Mouse (Mus musculus) myocyte (in vitro differentiated cells): ENCODE data around the gene Gm20388. TPM values are rescaled to one million over a fixed set of nuclear protein-coding genes. Genes with fewer than 3 reads are reported as not detected.

Experiments used
- H3K27me3 ChIP-seq: one replicate; pipeline ENCODE4 v1.6.1; 2011; ENCODE audit not compliant: control insufficient read depth, insufficient read depth, insufficient read length
- H3K36me3 ChIP-seq: one replicate; pipeline ENCODE4 v1.6.1; 2011; ENCODE audit not compliant: control insufficient read depth, insufficient read depth
- H3K4me2 ChIP-seq: one replicate; pipeline ENCODE4 v1.6.1; 2011; ENCODE audit warnings: low read depth, control low read depth
- H3K4me3 ChIP-seq: one replicate; pipeline ENCODE4 v1.5.1; 2011; ENCODE audit warnings: mild to moderate bottlenecking, control low read depth, moderate library complexity
- H3K79me2 ChIP-seq: one replicate; pipeline ENCODE4 v1.6.1; 2011; ENCODE audit not compliant: control insufficient read depth, insufficient read depth
- H3ac ChIP-seq: one replicate; pipeline ENCODE4 v1.6.1; 2011; ENCODE audit not compliant: control insufficient read depth, insufficient read length
- CEBPB ChIP-seq: IDR thresholded peaks from 2 replicates; pipeline ENCODE4 v1.6.1; 2011; ENCODE audit warnings: mild to moderate bottlenecking, moderate library complexity; ENCODE audit not compliant: poor library complexity, insufficient read depth, severe bottlenecking
- E2F4 ChIP-seq: IDR thresholded peaks from one replicate; pipeline ENCODE4 v1.6.1; 2011; ENCODE audit warnings: mild to moderate bottlenecking, control low read depth, moderate library complexity; ENCODE audit not compliant: insufficient read depth
- MAX ChIP-seq: IDR thresholded peaks from one replicate; pipeline ENCODE4 v1.6.1; 2011; ENCODE audit warnings: low read depth, mild to moderate bottlenecking, control low read depth
- MYOD1 ChIP-seq, 3 experiments: IDR thresholded peaks; one replicate each; pipeline ENCODE4 v1.6.1; 2011; ENCODE audit warnings: control low read depth in 2 of 3, low read depth in 2 of 3, mild to moderate bottlenecking in 2 of 3, moderate library complexity in 1 of 3; ENCODE audit not compliant: insufficient read length in 2 of 3, control insufficient read depth in 1 of 3
- MYOG ChIP-seq, 3 experiments: IDR thresholded peaks; one replicate each; pipeline ENCODE4 v1.6.1; 2011; ENCODE audit warnings: control low read depth in 2 of 3, low read depth in 2 of 3, mild to moderate bottlenecking in 2 of 3; ENCODE audit not compliant: insufficient read length in 2 of 3, control insufficient read depth in 1 of 3, insufficient read depth in 1 of 3
- POLR2A ChIP-seq: IDR thresholded peaks from one replicate; pipeline ENCODE4 v1.6.1; 2011; ENCODE audit warnings: low read depth, mild to moderate bottlenecking, control low read depth, moderate library complexity; ENCODE audit not compliant: insufficient read length
- POLR2AphosphoS2 ChIP-seq: IDR thresholded peaks from one replicate; pipeline ENCODE4 v1.6.1; 2011; ENCODE audit warnings: low read depth, control low read depth; ENCODE audit not compliant: insufficient read length
- REST ChIP-seq: IDR thresholded peaks from one replicate; pipeline ENCODE4 v1.6.1; 2011; ENCODE audit warnings: mild to moderate bottlenecking, control low read depth, moderate library complexity; ENCODE audit not compliant: insufficient read depth, insufficient read length
- SRF ChIP-seq: IDR thresholded peaks from one replicate; pipeline ENCODE4 v1.6.1; 2011; ENCODE audit warnings: low read depth; ENCODE audit not compliant: control insufficient read depth, insufficient read length
- TCF12 ChIP-seq: IDR thresholded peaks from one replicate; pipeline ENCODE4 v1.6.1; 2011; ENCODE audit warnings: mild to moderate bottlenecking, control low read depth; ENCODE audit not compliant: poor library complexity, insufficient read depth, severe bottlenecking
- TCF3 ChIP-seq: IDR thresholded peaks from one replicate; pipeline ENCODE4 v1.6.1; 2011; ENCODE audit warnings: low read depth, control low read depth; ENCODE audit not compliant: insufficient read length
- USF1 ChIP-seq: IDR thresholded peaks from one replicate; pipeline ENCODE4 v1.6.1; 2011; ENCODE audit warnings: low read depth, mild to moderate bottlenecking, control low read depth, moderate library complexity
- polyA plus RNA-seq: library from polyadenylated mRNA; unstranded; fragments of >200 nt; fragmentation: generic; extraction: Trizol; gene quantifications from one replicate; pipeline ENCODE4 v1.2.1, GENCODE M21; 2012; ENCODE audit warnings: missing spikeins

Gene Gm20388
- polyA plus RNA-seq, 1 experiment = 15.3 TPM

DNA sequence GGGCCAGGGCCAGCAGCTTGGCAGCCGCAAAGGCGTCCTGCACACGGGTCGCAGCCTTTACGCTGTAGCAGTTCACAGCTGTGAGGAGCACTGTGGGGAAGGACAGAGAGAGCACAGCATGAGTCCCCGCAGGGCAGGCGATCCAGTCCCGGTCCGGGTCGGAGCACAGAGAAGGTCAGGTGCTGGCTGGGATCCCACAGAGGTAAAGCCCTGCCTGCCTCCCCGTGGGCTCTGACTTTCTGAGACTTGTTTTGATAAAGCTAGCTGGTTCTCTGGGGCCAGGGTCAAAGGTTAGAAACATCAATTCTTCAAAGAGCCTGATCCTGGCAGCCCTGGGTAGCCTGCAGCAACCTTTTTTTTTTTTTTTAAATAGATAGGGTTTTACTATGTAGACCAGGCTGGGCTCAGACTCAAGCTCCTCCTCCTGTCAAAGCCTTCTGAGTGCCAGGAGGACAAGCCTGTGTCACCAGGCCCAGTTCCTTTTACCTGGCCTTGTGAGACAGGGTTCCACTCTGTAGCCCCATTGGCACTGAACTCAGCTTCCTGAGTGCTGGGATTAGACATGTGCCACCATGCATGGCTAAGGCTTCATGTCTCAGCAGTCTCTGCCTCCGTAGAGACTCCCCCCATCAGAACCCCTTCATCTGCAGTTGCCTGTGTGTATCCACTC lies 1986.0 kb downstream of the Gm20388 start:
- peaks cover 48% of the 10 kb centered on the region for H3K36me3 ChIP-seq

GRCm38 (mm10) chr8:121897205-121897604 lies 1986.6 kb downstream of the Gm20388 start:
- Histone ChIP-seq H3K79me2 (peaks cover 85% of the 10 kb centered on the region), H3K4me3 (peak overlapping the region; percentile 11), H3ac (peak overlapping the region; percentile 18), H3K27me3 (no peaks in the 10 kb centered on the region), H3K36me3 (peaks cover 43% of the 10 kb centered on the region), H3K4me2 (peak overlapping the region; percentile 96)
- TF ChIP-seq TCF12 (no peak), MYOG (IDR thresholded peaks at IDR 0.05; ENCODE audit: control insufficient read depth in 1 of 3, insufficient read depth in 1 of 3, insufficient read length in 2 of 3, low read depth in 2 of 3) (peak in 1 of 3 experiments; percentile 40), SRF (no peak), MYOD1 (IDR thresholded peaks at IDR 0.05; ENCODE audit: control insufficient read depth in 1 of 3, insufficient read length in 2 of 3, low read depth in 2 of 3) (peak in 2 of 3 experiments; percentile 14 to 28)

More for the DNA sequence above, 1986.0 kb downstream of the Gm20388 start:
- Histone ChIP-seq H3K4me3 (no peak overlapping the region), H3K27me3 (no peaks in the 10 kb centered on the region), H3K79me2 (peaks cover 91% of the 10 kb centered on the region), H3ac (no peak overlapping the region), H3K4me2 (peak overlapping the region; percentile 96)
- TF ChIP-seq POLR2A (peak; percentile 41), POLR2AphosphoS2 (peak; percentile 14), TCF12 (no peak)

DNA sequence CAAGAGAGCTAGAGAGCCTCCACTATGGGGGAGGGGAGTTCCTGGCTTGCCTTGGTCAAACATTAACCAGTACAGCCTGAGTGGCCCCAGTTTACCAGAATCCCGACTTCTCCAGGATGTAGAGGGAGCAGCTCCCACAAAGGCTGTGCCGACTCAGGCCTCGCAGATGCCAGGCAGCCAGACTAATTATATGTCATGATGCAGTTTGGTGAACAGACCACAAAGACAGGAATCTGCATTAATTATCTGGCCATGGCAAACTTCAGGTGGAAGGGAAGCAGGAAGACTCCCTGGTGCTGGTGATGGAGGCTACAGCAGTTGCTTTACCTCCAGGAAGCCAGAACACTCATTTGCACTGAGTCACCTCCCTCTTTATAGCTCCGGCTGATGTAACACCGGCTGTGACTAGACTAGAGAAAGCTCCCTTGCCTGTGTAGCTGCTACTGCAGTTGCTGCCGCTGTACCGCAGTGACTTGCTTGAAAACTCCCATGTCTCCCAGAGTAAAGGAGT lies 1987.3 kb downstream of the Gm20388 start:
- TF ChIP-seq POLR2A (peak; percentile 42), TCF12 (no peak), MYOG (IDR thresholded peaks at IDR 0.05; ENCODE audit: control insufficient read depth in 1 of 3, insufficient read depth in 1 of 3, insufficient read length in 2 of 3, low read depth in 2 of 3) (peak in 2 of 3 experiments; percentile 9 to 70), MYOD1 (IDR thresholded peaks at IDR 0.05; ENCODE audit: control insufficient read depth in 1 of 3, insufficient read length in 2 of 3, low read depth in 2 of 3) (peak in 1 of 3 experiments; percentile 41), POLR2AphosphoS2 (peak; percentile 66), SRF (no peak), USF1 (no peak), MAX (no peak), TCF3 (no peak)
- H3K79me2 ChIP-seq = peaks cover 85% of the 10 kb centered on the region
- H3ac ChIP-seq = peak overlapping the region; percentile 18
- peaks cover 36% of the 10 kb centered on the region for H3K36me3 ChIP-seq
- H3K4me3 ChIP-seq = peak overlapping the region; percentile 11
- peak overlapping the region; percentile 96 for H3K4me2 ChIP-seq
- no peaks in the 10 kb centered on the region for H3K27me3 ChIP-seq

DNA sequence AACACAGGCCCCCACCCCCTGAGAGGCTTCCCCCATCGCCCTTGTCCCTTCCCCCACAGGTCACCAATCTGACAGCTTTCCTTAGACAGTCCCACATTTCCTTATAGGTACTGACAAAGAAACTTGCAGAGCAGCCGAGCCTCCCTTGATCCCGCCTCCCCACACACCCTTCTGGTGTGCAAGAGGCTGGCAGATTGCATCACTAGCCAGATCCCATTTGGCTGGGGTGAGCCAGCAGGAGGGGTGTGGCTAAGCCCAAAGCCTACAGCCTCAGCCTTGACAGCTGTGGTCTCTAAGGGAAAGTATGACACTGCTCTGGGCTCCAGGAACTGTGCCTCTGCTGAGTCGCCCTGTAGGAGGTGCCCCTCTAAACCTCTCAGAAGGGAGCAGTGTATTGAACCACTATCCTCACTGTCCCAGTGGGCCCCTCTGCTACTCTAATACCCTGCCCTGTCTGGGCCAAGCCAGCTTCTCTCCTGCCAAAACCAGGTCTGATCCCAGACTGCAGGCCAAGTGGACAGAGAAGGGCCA lies 1987.8 kb downstream of the Gm20388 start:
- peak overlapping the region; percentile 18 for H3ac ChIP-seq
- peak overlapping the region; percentile 11 for H3K4me3 ChIP-seq
- H3K27me3 ChIP-seq = no peaks in the 10 kb centered on the region
- H3K4me2 ChIP-seq = peak overlapping the region; percentile 96
- peaks cover 85% of the 10 kb centered on the region for H3K79me2 ChIP-seq
- H3K36me3 ChIP-seq = peaks cover 32% of the 10 kb centered on the region
- peak; percentile 69 for TF ChIP-seq SRF
- TF ChIP-seq CEBPB = peak; percentile 96
- TF ChIP-seq TCF12 = peak; percentile 45
- peak; percentile 15 for TF ChIP-seq POLR2AphosphoS2
- peak; percentile 67 to 87 (median 79) for TF ChIP-seq MYOG (IDR thresholded peaks at IDR 0.05; ENCODE audit: control insufficient read depth in 1 of 3, insufficient read depth in 1 of 3, insufficient read length in 2 of 3, low read depth in 2 of 3)
- TF ChIP-seq REST = no peak
- no peak for TF ChIP-seq MAX
- TF ChIP-seq TCF3 = no peak
- TF ChIP-seq MYOD1 (IDR thresholded peaks at IDR 0.05; ENCODE audit: control insufficient read depth in 1 of 3, insufficient read length in 2 of 3, low read depth in 2 of 3) = peak; percentile 39 to 83 (median 78)
- peak; percentile 14 for TF ChIP-seq POLR2A
- no peak for TF ChIP-seq E2F4
